Mouse (Mus musculus) limb, embryonic 15.5 days (tissue): ENCODE results near the gene Myof. TPM values are rescaled to one million over a fixed set of nuclear protein-coding genes. Genes with fewer than 3 reads are reported as not detected.

Experiments
- ATAC-seq: fragments of 200-750 bp; cut with Nextera tagmentation; 2 replicates; pipeline ENCODE4 v1.8.0; 2017; ENCODE audit warnings: low read depth, moderate TSS enrichment; ENCODE audit not compliant: insufficient number of reproducible peaks, low FRiP score, low TSS enrichment
- H3K27ac ChIP-seq: fragments of 300-500 bp; sonication (generic); 2 replicates; pipeline ENCODE4 v1.5.1; 2015; ENCODE audit warnings: moderate library complexity, mild to moderate bottlenecking, inconsistent platforms
- H3K27me3 ChIP-seq: fragments of 300-500 bp; sonication (generic); 2 replicates; pipeline ENCODE4 v1.6.1; 2015; ENCODE audit warnings: inconsistent platforms
- H3K36me3 ChIP-seq: fragments of 300-500 bp; sonication (generic); 2 replicates; pipeline ENCODE4 v1.6.1; 2015; ENCODE audit warnings: inconsistent platforms
- H3K4me1 ChIP-seq: fragments of 300-500 bp; sonication (generic); 2 replicates; pipeline ENCODE4 v1.6.1; 2015; ENCODE audit warnings: inconsistent platforms
- H3K4me2 ChIP-seq: fragments of 300-500 bp; sonication (generic); 2 replicates; pipeline ENCODE4 v1.6.1; 2015; ENCODE audit warnings: mild to moderate bottlenecking, inconsistent platforms
- H3K4me3 ChIP-seq: fragments of 300-500 bp; sonication (generic); 2 replicates; pipeline ENCODE4 v1.5.1; 2015; ENCODE audit warnings: mild to moderate bottlenecking, inconsistent platforms
- H3K9ac ChIP-seq: fragments of 300-500 bp; sonication (generic); 2 replicates; pipeline ENCODE4 v1.6.1; 2015; ENCODE audit warnings: inconsistent platforms
- H3K9me3 ChIP-seq: fragments of 300-500 bp; sonication (generic); 2 replicates; pipeline ENCODE4 v1.6.1; 2016; ENCODE audit warnings: inconsistent platforms
- WGBS: fragments of 180-500 bp; shearing (Covaris S2); methylation state at CpG from one replicate; pipeline ENCODE4 v1.1.7; 2015; 5-methylcytosine and 5-hydroxymethylcytosine counted together
- polyA plus RNA-seq: library from polyadenylated mRNA; unstranded; fragments of >200 nt; fragmentation: Nextera tagmentation; extraction: Ambion mirVana; gene quantifications from 2 replicates; pipeline ENCODE4 v1.2.1, GENCODE M21; 2015

Gene Myof
- polyA plus RNA-seq, 1 experiment from 2014 or later: 11.9 TPM

DNA sequence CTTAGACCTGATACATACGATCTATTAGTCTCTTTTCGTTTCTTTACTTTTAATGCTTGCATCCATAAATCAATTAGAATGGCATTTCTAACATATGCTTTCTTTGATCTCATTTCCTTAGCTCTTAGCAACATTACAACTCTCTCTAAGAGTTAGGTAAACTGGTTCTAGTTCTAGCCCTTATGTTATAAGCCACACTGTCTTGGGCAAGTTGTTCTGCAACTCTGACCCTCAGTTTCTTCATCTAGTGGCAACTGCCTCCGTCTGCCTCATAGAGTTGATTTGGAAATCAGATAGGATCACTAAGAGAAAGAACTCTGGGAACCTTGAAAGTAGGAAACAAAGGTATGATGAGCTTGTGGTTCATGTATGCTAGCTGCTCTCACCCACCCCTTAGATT lies 118.1 kb downstream of the Myof start:
- H3K27ac ChIP-seq: no peak overlapping the region
- no peaks in the 10 kb centered on the region for H3K4me1 ChIP-seq
- ATAC-seq: no peak
- no peaks in the 10 kb centered on the region for H3K9me3 ChIP-seq
- H3K9ac ChIP-seq: no peak overlapping the region
- no peak overlapping the region for H3K4me3 ChIP-seq
- WGBS: 64% methylated on average over 3 of the region's 3 CpGs
- no peaks in the 10 kb centered on the region for H3K36me3 ChIP-seq
- H3K4me2 ChIP-seq: no peak overlapping the region
- no peaks in the 10 kb centered on the region for H3K27me3 ChIP-seq

DNA sequence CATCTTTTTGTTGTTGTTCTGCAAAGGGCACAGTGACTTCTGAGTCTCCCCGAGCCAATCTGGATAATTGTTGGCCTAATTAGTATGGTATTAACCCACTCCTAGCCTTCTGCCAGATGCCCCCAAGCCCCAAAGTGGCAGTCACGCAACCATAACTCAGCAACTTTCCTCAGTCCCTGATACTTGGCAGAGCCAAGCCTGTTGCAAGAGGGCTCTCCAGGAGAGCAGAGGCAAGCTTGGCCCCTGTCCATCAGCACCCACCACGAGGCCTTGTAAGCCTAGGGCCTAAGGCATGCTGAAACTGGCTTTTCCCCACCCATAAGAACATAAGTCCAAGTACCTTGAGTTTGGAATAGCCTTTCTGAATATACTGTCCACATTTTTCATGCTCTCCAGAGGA lies 119.1 kb downstream of the Myof start:
- 29% methylated on average over 3 of the region's 3 CpGs for WGBS
- Histone ChIP-seq H3K9me3 (no peaks in the 10 kb centered on the region), H3K9ac (no peak overlapping the region), H3K36me3 (no peaks in the 10 kb centered on the region), H3K4me1 (0 out of 2 replicates have a peak, but pooled peaks cover 2% of the 10 kb centered on the region), H3K27me3 (no peaks in the 10 kb centered on the region), H3K4me3 (no peak overlapping the region), H3K4me2 (no peak overlapping the region), H3K27ac (no peak overlapping the region)
- ATAC-seq: no peak

DNA sequence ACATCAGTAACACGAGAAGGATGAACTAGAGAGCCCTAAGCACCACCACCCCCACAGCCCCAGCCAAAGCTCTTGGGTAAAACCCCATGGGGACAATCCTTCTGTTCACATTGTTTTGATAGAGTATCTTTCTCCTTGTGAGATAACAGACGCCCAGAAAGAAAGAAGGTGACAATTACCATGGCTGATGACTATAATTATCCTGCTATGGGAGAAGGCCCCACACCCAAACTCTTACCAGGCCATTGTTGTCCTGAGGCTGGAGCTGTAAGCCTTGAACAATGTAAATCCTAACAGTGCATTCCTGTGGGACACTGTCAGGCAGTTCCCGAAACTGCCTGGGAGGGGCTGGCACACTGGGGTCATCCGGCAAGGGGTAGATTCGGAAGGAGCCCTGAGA lies 122.3 kb downstream of the Myof start:
- no peak for ATAC-seq
- H3K27me3 ChIP-seq: no peaks in the 10 kb centered on the region
- H3K4me2 ChIP-seq: no peak overlapping the region
- 0 out of 2 replicates have a peak, but pooled peaks cover 3% of the 10 kb centered on the region for H3K36me3 ChIP-seq
- no peaks in the 10 kb centered on the region for H3K9me3 ChIP-seq
- no peak overlapping the region for H3K4me3 ChIP-seq
- peaks cover 9% of the 10 kb centered on the region for H3K4me1 ChIP-seq
- 62% methylated on average over 5 of the region's 5 CpGs for WGBS
- H3K27ac ChIP-seq: no peak overlapping the region
- no peak overlapping the region for H3K9ac ChIP-seq

DNA sequence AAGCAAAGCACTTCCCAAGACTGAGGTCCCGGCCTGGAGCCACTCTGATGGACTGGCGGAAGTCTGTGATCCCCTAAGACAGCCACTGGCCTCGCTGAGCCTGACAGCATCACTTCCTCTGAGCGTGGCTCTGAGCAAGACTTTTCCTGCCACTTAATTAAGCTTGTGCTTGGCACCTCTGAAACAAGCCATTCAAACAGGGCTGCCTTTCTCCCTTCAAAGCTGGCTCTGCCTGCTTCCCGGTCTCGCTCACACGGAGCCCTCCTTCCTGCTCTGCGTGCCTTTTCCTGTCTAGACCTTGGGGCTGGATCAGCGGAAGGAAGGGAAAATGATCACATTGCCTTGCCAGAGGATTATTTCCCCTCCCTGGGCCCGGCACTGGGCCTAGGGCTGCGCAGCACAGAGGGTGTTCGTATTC lies 124.9 kb downstream of the Myof start:
- Histone ChIP-seq H3K27me3 (no peaks in the 10 kb centered on the region), H3K9ac (no peak overlapping the region), H3K9me3 (no peaks in the 10 kb centered on the region), H3K36me3 (0 out of 2 replicates have a peak, but pooled peaks cover 5% of the 10 kb centered on the region), H3K4me2 (no peak overlapping the region), H3K4me3 (no peak overlapping the region), H3K27ac (peak overlapping the region; percentile 23; the same call in 1 of the 2 replicates), H3K4me1 (peaks cover 9% of the 10 kb centered on the region)
- 21% methylated on average over 12 of the region's 12 CpGs for WGBS
- peak; percentile 66; the same call in 1 of the 2 replicates for ATAC-seq

DNA sequence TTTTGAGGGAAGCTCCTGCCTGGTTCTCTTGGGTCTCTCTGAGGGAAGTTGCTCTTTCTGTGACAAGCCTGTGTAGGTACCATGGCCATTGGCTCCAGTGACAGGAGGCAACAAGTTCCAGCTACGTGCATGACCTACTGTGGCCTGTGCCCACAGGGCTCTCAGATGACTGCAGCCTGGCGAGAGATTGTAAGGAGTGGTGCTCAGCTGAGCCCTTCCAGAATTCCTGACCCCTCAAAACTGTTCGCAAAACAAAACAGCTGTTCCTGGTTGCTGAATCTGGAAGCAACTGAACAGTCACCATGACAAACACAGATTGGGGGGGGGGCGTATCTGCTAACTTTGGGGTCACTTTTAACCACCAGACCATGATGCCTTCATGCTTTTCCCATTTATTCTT lies 129.1 kb downstream of the Myof start:
- 0 out of 2 replicates have a peak, but pooled peaks cover 8% of the 10 kb centered on the region for H3K36me3 ChIP-seq
- ATAC-seq: no peak
- H3K4me3 ChIP-seq: no peak overlapping the region
- H3K27me3 ChIP-seq: no peaks in the 10 kb centered on the region
- H3K4me2 ChIP-seq: no peak overlapping the region
- H3K9me3 ChIP-seq: no peaks in the 10 kb centered on the region
- no peak overlapping the region for H3K9ac ChIP-seq
- peaks cover 6% of the 10 kb centered on the region for H3K4me1 ChIP-seq
- WGBS: 76% methylated on average over 4 of the region's 4 CpGs
- H3K27ac ChIP-seq: no peak overlapping the region

DNA sequence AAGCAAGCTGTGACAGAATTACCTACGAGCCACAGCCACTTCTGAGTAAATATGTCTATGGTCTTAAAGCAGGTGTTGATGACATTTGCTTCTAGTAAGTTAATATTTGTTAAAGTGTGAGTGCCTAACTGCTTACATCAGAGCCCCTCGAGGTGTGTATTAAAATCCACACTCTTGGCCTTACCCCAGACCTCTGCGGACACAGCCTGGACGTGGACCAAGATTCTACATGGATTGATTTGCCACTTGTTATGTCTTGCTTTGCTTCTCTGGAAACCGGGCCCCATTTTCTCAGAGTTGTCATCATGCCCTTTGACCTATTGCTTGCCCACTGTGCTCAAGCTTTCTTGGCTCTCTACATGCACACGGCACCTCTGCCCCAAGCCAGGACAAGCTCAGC lies 130.9 kb downstream of the Myof start:
- 73% methylated on average over 6 of the region's 6 CpGs for WGBS
- H3K4me3 ChIP-seq: no peak overlapping the region
- H3K27ac ChIP-seq: no peak overlapping the region
- H3K9me3 ChIP-seq: no peaks in the 10 kb centered on the region
- no peaks in the 10 kb centered on the region for H3K27me3 ChIP-seq
- H3K4me1 ChIP-seq: peaks cover 8% of the 10 kb centered on the region
- H3K36me3 ChIP-seq: 0 out of 2 replicates have a peak, but pooled peaks cover 6% of the 10 kb centered on the region
- no peak overlapping the region for H3K4me2 ChIP-seq
- no peak overlapping the region for H3K9ac ChIP-seq
- ATAC-seq: no peak

DNA sequence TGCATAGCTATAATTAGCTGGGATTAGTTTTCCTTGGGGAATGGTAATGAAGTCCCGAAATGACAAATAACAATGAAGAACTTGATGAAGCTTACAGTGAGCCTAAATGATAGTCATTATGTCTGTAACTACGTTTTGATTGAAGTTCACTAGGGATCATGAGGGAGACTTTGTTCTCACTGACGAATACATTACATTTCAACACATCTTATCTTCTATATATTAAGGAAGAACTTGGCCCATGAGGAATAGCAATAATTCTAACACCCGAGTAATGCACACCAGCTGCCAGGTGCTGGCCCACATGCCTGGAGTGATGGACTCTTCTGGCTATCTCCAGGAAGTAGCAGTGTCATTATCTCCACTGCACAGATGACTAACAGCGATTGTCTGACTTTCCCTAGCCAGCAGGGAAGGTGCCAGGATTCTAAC lies 133.5 kb downstream of the Myof start:
- H3K4me1 ChIP-seq: peaks cover 20% of the 10 kb centered on the region
- 0 out of 2 replicates have a peak, but pooled peaks cover 2% of the 10 kb centered on the region for H3K36me3 ChIP-seq
- 59% methylated on average over 5 of the region's 5 CpGs for WGBS
- H3K4me2 ChIP-seq: no peak overlapping the region
- H3K27ac ChIP-seq: no peak overlapping the region
- H3K9me3 ChIP-seq: no peaks in the 10 kb centered on the region
- no peak for ATAC-seq
- no peak overlapping the region for H3K4me3 ChIP-seq
- no peaks in the 10 kb centered on the region for H3K27me3 ChIP-seq
- no peak overlapping the region for H3K9ac ChIP-seq

DNA sequence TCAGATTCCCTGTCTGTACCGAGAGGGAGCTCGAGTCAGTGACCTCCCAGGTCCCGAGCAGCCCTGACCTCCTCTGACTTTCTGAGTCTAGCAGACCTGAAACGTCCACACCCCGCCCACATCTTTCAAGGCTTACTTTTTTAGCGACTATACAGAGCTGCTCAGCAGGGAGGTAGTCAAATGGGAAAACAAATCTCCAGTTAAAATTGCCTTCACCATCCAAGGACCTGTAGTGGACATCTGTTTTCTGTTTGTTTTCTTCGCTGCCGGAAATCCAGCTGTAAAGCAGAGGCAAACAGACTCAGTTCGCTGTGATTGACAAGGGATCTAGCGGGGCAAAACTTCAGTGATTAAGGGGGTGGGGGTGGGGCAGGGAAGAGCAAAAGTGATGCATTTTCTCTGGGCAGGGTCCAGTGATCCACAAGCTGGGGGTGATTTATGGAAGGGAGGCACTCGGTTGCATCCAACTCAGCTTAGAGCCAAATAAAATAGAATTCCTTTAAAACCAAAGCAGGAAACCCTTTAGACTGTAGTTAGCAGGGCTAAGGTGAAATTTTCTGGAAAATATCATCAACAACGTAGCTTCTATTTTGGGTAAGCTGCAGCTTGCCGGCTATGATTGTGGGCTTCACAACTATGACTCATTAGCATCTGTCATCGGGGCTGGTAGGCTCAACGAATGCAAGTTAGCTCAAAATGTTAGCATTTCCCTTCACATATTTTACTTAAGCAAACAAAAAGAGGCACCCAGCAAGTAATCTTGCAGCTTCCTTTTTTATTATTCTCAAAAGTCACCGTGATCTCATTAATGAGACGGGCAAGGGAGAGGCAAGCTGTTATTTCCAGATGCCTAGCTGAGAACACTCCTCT lies 135.7 kb downstream of the Myof start:
- Histone ChIP-seq H3K4me2 (no peak overlapping the region), H3K4me1 (peaks cover 24% of the 10 kb centered on the region), H3K27ac (peak overlapping the region; percentile 33; the same call in 1 of the 2 replicates), H3K36me3 (0 out of 2 replicates have a peak, but pooled peaks cover 2% of the 10 kb centered on the region), H3K4me3 (no peak overlapping the region), H3K9me3 (no peaks in the 10 kb centered on the region), H3K27me3 (no peaks in the 10 kb centered on the region), H3K9ac (no peak overlapping the region)
- no peak for ATAC-seq
- 11% methylated on average over 17 of the region's 17 CpGs for WGBS

DNA sequence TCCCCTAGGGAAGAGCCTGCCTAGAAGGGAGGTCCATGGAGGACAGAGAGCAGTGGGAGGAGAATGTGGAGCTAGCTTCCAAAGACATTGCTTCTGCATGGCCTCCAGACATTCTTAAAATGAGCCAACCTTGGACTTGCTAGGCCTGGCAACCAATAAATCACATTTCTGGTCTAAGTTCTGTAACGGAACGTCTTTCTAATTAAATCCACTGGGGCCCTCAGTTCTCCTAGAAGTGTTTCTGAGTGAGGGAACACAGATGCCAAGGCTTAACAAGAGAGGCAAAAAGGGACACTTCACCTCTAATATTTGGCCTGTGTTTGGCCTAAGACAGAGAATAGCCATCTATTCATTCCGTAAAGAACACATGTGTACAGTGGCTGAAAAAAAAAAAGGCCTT lies 136.5 kb downstream of the Myof start:
- H3K4me1 ChIP-seq: peaks cover 24% of the 10 kb centered on the region
- no peaks in the 10 kb centered on the region for H3K9me3 ChIP-seq
- ATAC-seq: no peak
- no peaks in the 10 kb centered on the region for H3K36me3 ChIP-seq
- H3K4me2 ChIP-seq: no peak overlapping the region
- H3K4me3 ChIP-seq: no peak overlapping the region
- H3K27me3 ChIP-seq: no peaks in the 10 kb centered on the region
- WGBS: 25% methylated on average over 3 of the region's 3 CpGs
- no peak overlapping the region for H3K9ac ChIP-seq
- peak overlapping the region; percentile 33 for H3K27ac ChIP-seq

DNA sequence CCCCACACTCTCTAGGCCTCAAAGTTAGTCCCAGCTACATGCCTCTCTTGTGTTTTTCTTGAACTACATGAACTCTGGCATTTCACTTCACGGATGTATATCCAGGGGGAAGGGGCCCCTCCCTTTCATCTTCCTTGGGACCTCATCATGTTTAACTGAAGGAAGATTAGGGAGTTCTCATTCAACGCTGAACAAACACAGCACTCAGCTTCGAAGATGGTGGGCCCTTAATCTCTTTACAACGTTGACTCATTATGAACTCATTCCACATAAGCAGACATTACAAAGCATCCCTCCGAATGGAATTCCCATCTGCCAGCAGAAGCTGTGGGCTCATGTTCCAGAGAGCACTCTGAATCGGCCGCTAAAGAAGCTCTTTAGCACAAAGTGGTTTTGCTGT lies 147.3 kb downstream of the Myof start:
- peak overlapping the region; percentile 11; the same call in 1 of the 2 replicates for H3K27ac ChIP-seq
- H3K4me1 ChIP-seq: peaks cover 3% of the 10 kb centered on the region; the same call in 1 of the 2 replicates
- WGBS: 39% methylated on average over 7 of the region's 7 CpGs
- H3K27me3 ChIP-seq: no peaks in the 10 kb centered on the region
- H3K9ac ChIP-seq: no peak overlapping the region
- no peak for ATAC-seq
- H3K4me2 ChIP-seq: no peak overlapping the region
- H3K9me3 ChIP-seq: no peaks in the 10 kb centered on the region
- H3K4me3 ChIP-seq: no peak overlapping the region
- no peaks in the 10 kb centered on the region for H3K36me3 ChIP-seq

DNA sequence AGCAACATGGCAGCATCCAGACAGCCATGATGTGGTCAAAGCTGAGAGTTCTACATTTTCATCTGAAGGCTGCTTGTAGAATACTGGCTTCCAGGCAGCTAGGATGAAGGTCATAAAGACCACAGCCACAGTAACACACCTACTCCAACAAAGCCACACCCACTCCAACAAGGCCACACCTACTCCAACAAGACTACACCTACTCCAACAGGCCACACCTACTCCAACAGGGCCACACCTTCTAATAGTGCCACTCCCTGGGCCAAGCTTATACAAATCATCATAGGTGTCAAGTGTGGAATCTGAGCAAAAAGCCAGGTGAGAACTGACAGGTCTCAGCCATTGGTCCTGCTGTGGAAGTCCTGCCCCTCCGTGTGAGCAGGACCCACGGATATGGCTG lies 152.4 kb downstream of the Myof start:
- H3K9ac ChIP-seq: no peak overlapping the region
- no peak overlapping the region for H3K4me3 ChIP-seq
- no peaks in the 10 kb centered on the region for H3K36me3 ChIP-seq
- no peak overlapping the region for H3K4me2 ChIP-seq
- no peak overlapping the region for H3K27ac ChIP-seq
- ATAC-seq: no peak
- no peaks in the 10 kb centered on the region for H3K9me3 ChIP-seq
- H3K4me1 ChIP-seq: peaks cover 7% of the 10 kb centered on the region; the same call in 1 of the 2 replicates
- no peaks in the 10 kb centered on the region for H3K27me3 ChIP-seq
- 75% methylated on average over 2 of the region's 2 CpGs for WGBS

DNA sequence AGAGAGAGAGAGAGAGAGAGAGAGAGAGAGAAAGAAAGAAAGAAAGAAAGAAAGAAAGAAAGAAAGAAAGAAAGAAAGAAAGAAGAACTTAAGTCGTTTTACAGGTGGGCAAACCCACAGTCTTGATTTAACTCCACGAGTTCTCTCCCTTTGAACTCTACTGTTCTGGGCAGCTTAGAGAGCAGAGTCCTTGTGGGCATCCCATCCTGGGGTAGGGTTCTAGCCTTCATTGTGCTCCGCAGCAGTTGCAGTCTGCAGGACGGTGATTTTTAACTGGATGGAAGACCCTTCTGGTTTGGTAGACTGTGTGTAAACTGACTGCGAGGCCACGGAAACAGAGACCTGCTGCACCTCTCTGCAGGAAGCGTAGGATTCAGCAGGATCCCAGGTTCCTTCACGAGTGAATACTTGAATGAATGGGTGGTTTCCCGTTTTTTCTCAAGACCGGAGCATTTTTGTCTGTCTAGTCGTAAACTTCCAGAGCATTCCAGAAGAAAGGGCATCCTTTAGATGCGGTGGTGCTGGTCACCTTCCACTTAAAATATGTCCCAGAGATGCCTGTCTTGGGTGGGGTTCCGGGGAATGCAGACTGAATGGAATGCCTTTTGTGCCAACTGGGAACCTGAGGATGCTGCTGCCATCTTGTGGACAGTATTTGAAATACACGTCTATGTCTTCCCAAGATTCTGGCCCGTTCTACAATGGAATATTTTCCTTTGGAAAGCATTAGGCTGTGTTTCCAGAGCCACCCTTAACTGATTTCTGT lies 156.8 kb downstream of the Myof start:
- ATAC-seq: no peak
- WGBS: 11% methylated on average over 15 of the region's 15 CpGs
- peaks cover 11% of the 10 kb centered on the region; the same call in 1 of the 2 replicates for H3K4me1 ChIP-seq
- H3K4me2 ChIP-seq: peak overlapping the region; percentile 45
- H3K36me3 ChIP-seq: no peaks in the 10 kb centered on the region
- peak overlapping the region; percentile 29 for H3K4me3 ChIP-seq
- H3K27ac ChIP-seq: no peak overlapping the region
- H3K9me3 ChIP-seq: no peaks in the 10 kb centered on the region
- H3K9ac ChIP-seq: no peak overlapping the region
- 0 out of 2 replicates have a peak, but pooled peaks cover 3% of the 10 kb centered on the region for H3K27me3 ChIP-seq
